Mouse (Mus musculus): ENCODE results near the gene Pga5. TPM values are rescaled to one million over a fixed set of nuclear protein-coding genes. Genes with fewer than 3 reads are reported as not detected.

Gene Pga5
- total and polyA plus RNA-seq, 3 experiments: not detected

DNA sequence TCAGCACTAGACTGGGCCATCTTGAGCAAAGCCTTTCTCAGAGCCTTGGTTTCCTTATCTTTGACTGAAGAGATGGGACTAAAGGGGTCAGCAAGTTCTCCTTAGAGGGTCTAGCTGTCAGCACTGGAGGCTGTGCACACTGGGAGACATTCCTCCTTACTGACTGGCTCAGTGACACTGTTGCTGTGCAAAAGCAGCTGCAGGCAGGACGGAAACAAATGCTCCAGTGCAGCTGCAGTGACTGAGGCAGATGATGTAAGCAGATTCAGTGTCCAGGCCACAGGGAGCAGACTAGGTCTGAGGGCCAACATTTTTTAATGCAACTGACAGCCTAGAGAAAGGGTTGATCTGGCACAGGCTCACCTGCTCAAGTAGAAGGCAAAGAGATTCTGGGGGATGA lies 4.6 kb downstream of the Pga5 start:
- H3K4me1 ChIP-seq (ENCODE audit: control insufficient read depth, insufficient read depth, low read length): no peaks in the 10 kb centered on the region
- TF ChIP-seq POLR2A (IDR thresholded peaks at IDR 0.05; ENCODE audit: insufficient read depth, low read depth, low read length) (no peak), CTCF (IDR thresholded peaks at IDR 0.05) (no peak), EP300 (IDR thresholded peaks at IDR 0.05; ENCODE audit: insufficient read depth, low read depth, low read length) (no peak)
- no peak overlapping the region for H3K9ac ChIP-seq (ENCODE audit: low read depth, low read length)
- H3K36me3 ChIP-seq (ENCODE audit: control insufficient read depth, insufficient read depth, low read length): no peaks in the 10 kb centered on the region
- intact Hi-C loops (cut with DNase I): no loop called here
- no peak overlapping the region for H3K27ac ChIP-seq
- H3K27me3 ChIP-seq (ENCODE audit: control insufficient read depth, insufficient read depth, low read length): no peaks in the 10 kb centered on the region
- DNase-seq: no peak
- H3K79me2 ChIP-seq (replicated peaks; ENCODE audit: control insufficient read depth, insufficient read depth, low read length): no peaks in the 10 kb centered on the region
- WGBS: 70% methylated on average over 1 of the region's 1 CpGs
- H3K4me3 ChIP-seq: no peak overlapping the region

GRCm38 (mm10) chr19:10671854-10672417 lies 5.9 kb downstream of the Pga5 start:
- no peak overlapping the region for H3K4me3 ChIP-seq
- H3K27me3 ChIP-seq (ENCODE audit: control insufficient read depth, insufficient read depth, low read length): no peaks in the 10 kb centered on the region
- no peaks in the 10 kb centered on the region for H3K36me3 ChIP-seq (ENCODE audit: control insufficient read depth, insufficient read depth, low read length)
- H3K27ac ChIP-seq: no peak overlapping the region
- H3K79me2 ChIP-seq (replicated peaks; ENCODE audit: control insufficient read depth, insufficient read depth, low read length): no peaks in the 10 kb centered on the region
- H3K9ac ChIP-seq (ENCODE audit: low read depth, low read length): no peak overlapping the region
- 79% methylated on average over 9 of the region's 9 CpGs for WGBS
- H3K4me1 ChIP-seq (ENCODE audit: control insufficient read depth, insufficient read depth, low read length): no peaks in the 10 kb centered on the region
- TF ChIP-seq EP300 (IDR thresholded peaks at IDR 0.05; ENCODE audit: insufficient read depth, low read depth, low read length): no peak
- TF ChIP-seq POLR2A (IDR thresholded peaks at IDR 0.05; ENCODE audit: insufficient read depth, low read depth, low read length): no peak
- no peak for TF ChIP-seq CTCF (IDR thresholded peaks at IDR 0.05)
- DNase-seq: no peak
- intact Hi-C loops (cut with DNase I): no loop called here

DNA sequence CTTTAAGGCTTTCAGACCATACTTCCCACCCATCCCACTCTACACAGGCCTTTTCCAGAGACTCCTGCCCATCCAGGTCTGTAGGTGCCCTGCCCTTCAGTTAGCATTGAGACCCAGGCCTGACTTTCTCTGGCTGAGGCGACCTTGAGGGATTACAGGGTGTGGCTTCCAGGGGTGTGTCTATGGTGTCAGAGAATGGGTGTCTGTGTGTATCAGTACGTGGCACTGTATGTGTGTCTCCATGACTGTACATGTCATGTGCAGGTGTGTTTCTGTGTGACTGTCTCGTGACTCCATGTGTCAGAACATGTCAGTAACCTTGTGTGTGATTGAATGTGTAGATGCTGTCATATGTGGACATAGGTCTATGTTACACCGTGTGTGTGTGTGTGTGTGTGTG lies 6.6 kb downstream of the Pga5 start:
- no peak for DNase-seq
- TF ChIP-seq CTCF (IDR thresholded peaks at IDR 0.05) (no peak), POLR2A (IDR thresholded peaks at IDR 0.05; ENCODE audit: insufficient read depth, low read depth, low read length) (no peak), EP300 (IDR thresholded peaks at IDR 0.05; ENCODE audit: insufficient read depth, low read depth, low read length) (no peak)
- H3K4me3 ChIP-seq: no peak overlapping the region
- H3K9ac ChIP-seq (ENCODE audit: low read depth, low read length): no peak overlapping the region
- 86% methylated on average over 4 of the region's 4 CpGs for WGBS
- H3K79me2 ChIP-seq (replicated peaks; ENCODE audit: control insufficient read depth, insufficient read depth, low read length): no peaks in the 10 kb centered on the region
- H3K36me3 ChIP-seq (ENCODE audit: control insufficient read depth, insufficient read depth, low read length): no peaks in the 10 kb centered on the region
- intact Hi-C loops (cut with DNase I): no loop called here
- H3K4me1 ChIP-seq (ENCODE audit: control insufficient read depth, insufficient read depth, low read length): no peaks in the 10 kb centered on the region
- no peaks in the 10 kb centered on the region for H3K27me3 ChIP-seq (ENCODE audit: control insufficient read depth, insufficient read depth, low read length)
- H3K27ac ChIP-seq: no peak overlapping the region

DNA sequence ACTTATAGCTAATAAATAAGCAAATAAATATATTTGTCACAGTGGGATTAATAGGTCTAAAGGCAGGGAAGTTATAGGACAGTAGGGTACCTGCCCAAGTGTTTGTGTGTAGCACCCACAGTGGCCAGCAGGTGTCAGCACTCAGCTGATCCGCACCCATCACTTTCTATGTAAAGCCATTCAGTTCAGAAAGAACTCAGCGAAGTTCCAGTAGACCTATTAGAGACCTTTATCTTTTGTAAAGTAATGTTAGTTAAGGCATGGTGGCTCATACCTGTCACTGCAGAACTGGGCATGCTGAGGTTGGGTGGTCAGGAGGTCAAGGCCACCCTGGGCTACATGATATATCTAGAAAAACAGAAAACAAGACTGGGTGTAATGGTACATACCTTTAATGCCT lies 12.4 kb downstream of the Pga5 start:
- WGBS: 4% methylated on average over 2 of the region's 2 CpGs
- intact Hi-C loops (cut with DNase I): loop anchor here (1.0 to 5.0 kb wide), 3 partner anchors 44 to 312 kb away; no protein-coding TSS in a partner anchor
- no peak overlapping the region for H3K4me3 ChIP-seq
- H3K9ac ChIP-seq (ENCODE audit: low read depth, low read length): no peak overlapping the region
- DNase-seq: peak; percentile 49 to 79
- no peaks in the 10 kb centered on the region for H3K36me3 ChIP-seq (ENCODE audit: control insufficient read depth, insufficient read depth, low read length)
- H3K79me2 ChIP-seq (replicated peaks; ENCODE audit: control insufficient read depth, insufficient read depth, low read length): no peaks in the 10 kb centered on the region
- no peaks in the 10 kb centered on the region for H3K4me1 ChIP-seq (ENCODE audit: control insufficient read depth, insufficient read depth, low read length)
- no peak overlapping the region for H3K27ac ChIP-seq
- TF ChIP-seq CTCF (IDR thresholded peaks at IDR 0.05) (peak; percentile 95), POLR2A (IDR thresholded peaks at IDR 0.05; ENCODE audit: insufficient read depth, low read depth, low read length) (no peak), EP300 (IDR thresholded peaks at IDR 0.05; ENCODE audit: insufficient read depth, low read depth, low read length) (0 out of 2 replicates have a peak, but pooled peaks have one; percentile 50)
- no peaks in the 10 kb centered on the region for H3K27me3 ChIP-seq (ENCODE audit: control insufficient read depth, insufficient read depth, low read length)

DNA sequence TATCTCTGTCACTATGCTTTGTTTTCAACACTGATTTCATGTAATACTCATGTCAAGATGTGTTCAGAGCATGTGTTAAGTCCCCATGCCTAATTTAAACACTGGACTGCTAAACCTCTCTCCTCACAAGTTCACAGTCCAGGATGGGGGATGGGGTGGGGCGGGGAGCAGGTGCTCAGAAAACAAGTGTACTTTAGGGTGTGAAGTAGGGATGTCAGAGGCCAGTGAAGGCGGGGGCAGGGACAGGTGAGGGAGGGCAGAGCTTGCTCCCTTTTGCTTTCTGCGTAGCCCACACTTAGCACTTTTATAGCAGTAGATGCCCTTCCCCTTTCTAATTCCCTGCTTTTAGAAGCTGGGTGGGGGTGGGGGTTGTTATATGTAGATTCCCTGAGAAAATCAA lies 12.8 kb downstream of the Pga5 start:
- Histone ChIP-seq H3K36me3 (ENCODE audit: control insufficient read depth, insufficient read depth, low read length) (no peaks in the 10 kb centered on the region), H3K4me1 (ENCODE audit: control insufficient read depth, insufficient read depth, low read length) (no peaks in the 10 kb centered on the region), H3K27me3 (ENCODE audit: control insufficient read depth, insufficient read depth, low read length) (no peaks in the 10 kb centered on the region), H3K9ac (ENCODE audit: low read depth, low read length) (no peak overlapping the region), H3K4me3 (no peak overlapping the region), H3K79me2 (replicated peaks; ENCODE audit: control insufficient read depth, insufficient read depth, low read length) (no peaks in the 10 kb centered on the region), H3K27ac (no peak overlapping the region)
- TF ChIP-seq POLR2A (IDR thresholded peaks at IDR 0.05; ENCODE audit: insufficient read depth, low read depth, low read length) (no peak), CTCF (IDR thresholded peaks at IDR 0.05) (no peak), EP300 (IDR thresholded peaks at IDR 0.05; ENCODE audit: insufficient read depth, low read depth, low read length) (no peak)
- DNase-seq: no peak
- intact Hi-C loops (cut with DNase I): loop anchor here (1.0 to 5.0 kb wide), 3 partner anchors 44 to 312 kb away; no protein-coding TSS in a partner anchor
- WGBS: 63% methylated on average over 3 of the region's 3 CpGs

GRCm38 (mm10) chr19:10662665-10663064 lies 15.2 kb downstream of the Pga5 start:
- no peaks in the 10 kb centered on the region for H3K79me2 ChIP-seq (replicated peaks; ENCODE audit: control insufficient read depth, insufficient read depth, low read length)
- no peak for DNase-seq
- intact Hi-C loops (cut with DNase I): no loop called here
- TF ChIP-seq POLR2A (IDR thresholded peaks at IDR 0.05; ENCODE audit: insufficient read depth, low read depth, low read length) (no peak), EP300 (IDR thresholded peaks at IDR 0.05; ENCODE audit: insufficient read depth, low read depth, low read length) (no peak), CTCF (IDR thresholded peaks at IDR 0.05) (no peak)
- H3K36me3 ChIP-seq (ENCODE audit: control insufficient read depth, insufficient read depth, low read length): no peaks in the 10 kb centered on the region
- no peak overlapping the region for H3K4me3 ChIP-seq
- 31% methylated on average over 3 of the region's 3 CpGs for WGBS
- H3K4me1 ChIP-seq (ENCODE audit: control insufficient read depth, insufficient read depth, low read length): no peaks in the 10 kb centered on the region
- no peak overlapping the region for H3K27ac ChIP-seq
- H3K9ac ChIP-seq (ENCODE audit: low read depth, low read length): no peak overlapping the region
- no peaks in the 10 kb centered on the region for H3K27me3 ChIP-seq (ENCODE audit: control insufficient read depth, insufficient read depth, low read length)

Measured in heart, adult 2 months (tissue).